Mouse (Mus musculus) heart, postnatal 0 days (tissue): ENCODE data around the gene Nuf2.

ENCODE experiments used
- CTCF ChIP-seq: IDR thresholded peaks from 2 replicates; pipeline ENCODE4 v1.5.1; 2016; ENCODE audit warnings: antibody characterized with exemption, control low read depth, low read depth
- EP300 ChIP-seq: IDR thresholded peaks from 2 replicates; pipeline ENCODE4 v1.6.1; 2016; ENCODE audit warnings: antibody characterized with exemption, low read depth

- TF ChIP-seq CTCF, result no peak
- TF ChIP-seq EP300, result no peak
These were observed 60.1 kb downstream of the Nuf2 start for GRCm38 (mm10) chr1:169471185-169471584.
